In genomic region chr13:114128366-114128765, GRCm38 (mm10) we compare ENCODE assay signal across 19 mouse cellular contexts.
DNase-seq lines count a peak whose midpoint lies in the region; ATAC-seq and TF ChIP-seq lines count a peak whose summit lies in the region.
"Had no signal": no experiment of that assay in that cellular context is flagged by ENCODE, and none has a peak within 500 bp of the region (broad histone marks: within the 10 kb centered on the region; RNA-seq: fewer than 3 reads in every experiment).

No protein-coding gene starts in this region.

- H3K27ac ChIP-seq in hindbrain, postnatal 0 days, result no peak overlapping the region
- H3K27ac ChIP-seq in hindbrain, embryonic 11.5 days (ENCODE audit: low read depth, low read length), result no peak overlapping the region
- no peak overlapping the region for H3K27ac ChIP-seq in lung, embryonic 14.5 days (ENCODE audit: low read depth)
- no peak overlapping the region for H3K27ac ChIP-seq in ES-E14 (ENCODE audit: insufficient read depth, low read depth, low read length, poor library complexity, severe bottlenecking)
- H3K27ac ChIP-seq in stomach, postnatal 0 days (replicated peaks), result no peak overlapping the region
- H3K27ac ChIP-seq: embryonic facial prominence, embryonic 15.5 days; forebrain, embryonic 13.5 days; midbrain, embryonic 15.5 days had no signal

- H3K4me2 ChIP-seq in hindbrain, postnatal 0 days (ENCODE audit: low read depth, low read length), result no peak overlapping the region
- no peak overlapping the region for H3K4me2 ChIP-seq in hindbrain, embryonic 11.5 days (replicated peaks; ENCODE audit: low read depth, low read length)
- no peak overlapping the region for H3K4me2 ChIP-seq in lung, embryonic 14.5 days
- no peak overlapping the region for H3K4me2 ChIP-seq in stomach, postnatal 0 days (replicated peaks; ENCODE audit: low read depth)
- H3K4me2 ChIP-seq: embryonic facial prominence, embryonic 15.5 days; forebrain, embryonic 13.5 days; heart, embryonic 12.5 days; midbrain, embryonic 15.5 days had no signal

- in situ Hi-C loops in ES-E14 (cut with MboI; ENCODE audit: low sequenced_read_pairs in 2 of 2, unreplicated experiment in 2 of 2), result no loop called here

- no peak for DNase-seq in hindbrain, postnatal 0 days (ENCODE audit: low spot score)
- DNase-seq in hindbrain, embryonic 11.5 days (ENCODE audit: low spot score), result no peak
- no peak for DNase-seq in lung, embryonic 14.5 days
- no peak for DNase-seq in lung, postnatal 4 days
- DNase-seq in ES-E14 (ENCODE audit: low read depth, low spot score), result peak; percentile 19
- DNase-seq in stomach, postnatal 0 days (ENCODE audit: low spot score), result no peak
- DNase-seq in spleen, postnatal 4 days (ENCODE audit: low spot score in 2 of 2), result no peak
- DNase-seq: cerebellum, adult 9-11 months; heart, postnatal 36 days; kidney, adult 8-10 months; lung, adult 18-20 months; retina, postnatal 1 day; right cerebral cortex, postnatal 4 days; thymus, postnatal 4 days had no signal

- no peak overlapping the region for H3K4me3 ChIP-seq in hindbrain, postnatal 0 days (ENCODE audit: low read length)
- no peak overlapping the region for H3K4me3 ChIP-seq in hindbrain, embryonic 11.5 days (ENCODE audit: low read depth, low read length)
- H3K4me3 ChIP-seq in lung, embryonic 14.5 days (ENCODE audit: low read depth, low read length), result no peak overlapping the region
- no peak overlapping the region for H3K4me3 ChIP-seq in ES-E14 (ENCODE audit: insufficient read depth in 1 of 2, low read depth in 1 of 2, low read length in 2 of 2, poor library complexity in 1 of 2, severe bottlenecking in 1 of 2)
- no peak overlapping the region for H3K4me3 ChIP-seq in stomach, postnatal 0 days (ENCODE audit: low read depth, low read length)
- H3K4me3 ChIP-seq: embryonic facial prominence, embryonic 15.5 days; forebrain, embryonic 13.5 days; heart, embryonic 12.5 days; midbrain, embryonic 15.5 days had no signal

- peak; percentile 29 for TF ChIP-seq CTCF in hindbrain, postnatal 0 days (IDR thresholded peaks at IDR 0.05; ENCODE audit: low read depth)
- peak; percentile 25; the same call in 1 of the 2 replicates for TF ChIP-seq CTCF in lung, embryonic 14.5 days (IDR thresholded peaks at IDR 0.05; ENCODE audit: low read depth)
- peak; percentile 40 for TF ChIP-seq CTCF in stomach, postnatal 0 days (IDR thresholded peaks at IDR 0.05; ENCODE audit: low read depth)

- H3K36me3 ChIP-seq in hindbrain, postnatal 0 days (ENCODE audit: insufficient read depth, low read length), result no peaks in the 10 kb centered on the region
- H3K36me3 ChIP-seq in hindbrain, embryonic 11.5 days (ENCODE audit: control insufficient read depth, insufficient read depth, low read length), result no peaks in the 10 kb centered on the region
- H3K36me3 ChIP-seq in lung, embryonic 14.5 days (ENCODE audit: insufficient read depth), result no peaks in the 10 kb centered on the region
- no peaks in the 10 kb centered on the region; the same call in 1 of the 2 replicates for H3K36me3 ChIP-seq in ES-E14 (ENCODE audit: control insufficient read depth, insufficient read depth, low read length, poor library complexity, severe bottlenecking)
- no peaks in the 10 kb centered on the region for H3K36me3 ChIP-seq in stomach, postnatal 0 days (ENCODE audit: control insufficient read depth, insufficient read depth, low read length)
- H3K36me3 ChIP-seq: embryonic facial prominence, embryonic 15.5 days; midbrain, embryonic 15.5 days had no signal

- no peaks in the 10 kb centered on the region for H3K9me3 ChIP-seq in hindbrain, postnatal 0 days (ENCODE audit: low read length)
- H3K9me3 ChIP-seq in hindbrain, embryonic 11.5 days (ENCODE audit: control insufficient read depth, low read length), result no peaks in the 10 kb centered on the region
- peaks cover 5% of the 10 kb centered on the region; the same call in 1 of the 2 replicates for H3K9me3 ChIP-seq in lung, embryonic 14.5 days (ENCODE audit: low read depth, low read length)
- H3K9me3 ChIP-seq in ES-E14 (ENCODE audit: control insufficient read depth, insufficient read depth, low read depth, low read length), result no peaks in the 10 kb centered on the region
- no peaks in the 10 kb centered on the region for H3K9me3 ChIP-seq in stomach, postnatal 0 days (ENCODE audit: control insufficient read depth, low read length)
- H3K9me3 ChIP-seq: embryonic facial prominence, embryonic 15.5 days; forebrain, embryonic 13.5 days; midbrain, embryonic 15.5 days had no signal

- H3K9ac ChIP-seq in hindbrain, postnatal 0 days (replicated peaks; ENCODE audit: low read length), result no peak overlapping the region
- H3K9ac ChIP-seq in hindbrain, embryonic 11.5 days (ENCODE audit: low read depth, low read length), result no peak overlapping the region
- H3K9ac ChIP-seq in lung, embryonic 14.5 days, result no peak overlapping the region
- no peak overlapping the region for H3K9ac ChIP-seq in ES-E14 (ENCODE audit: insufficient read depth, low read depth, low read length, poor library complexity, severe bottlenecking)
- no peak overlapping the region for H3K9ac ChIP-seq in stomach, postnatal 0 days (ENCODE audit: low read length)
- H3K9ac ChIP-seq: embryonic facial prominence, embryonic 15.5 days; forebrain, embryonic 13.5 days; heart, embryonic 12.5 days; midbrain, embryonic 15.5 days had no signal

- H3K4me1 ChIP-seq in hindbrain, postnatal 0 days (ENCODE audit: insufficient read depth, low read length), result no peaks in the 10 kb centered on the region
- H3K4me1 ChIP-seq in hindbrain, embryonic 11.5 days (replicated peaks; ENCODE audit: control insufficient read depth, insufficient read depth, low read length), result no peaks in the 10 kb centered on the region
- H3K4me1 ChIP-seq in lung, embryonic 14.5 days (ENCODE audit: insufficient read depth), result no peaks in the 10 kb centered on the region
- no peaks in the 10 kb centered on the region; a peak in 1 of 4 replicates for H3K4me1 ChIP-seq in ES-E14 (ENCODE audit: control insufficient read depth in 2 of 2, insufficient read depth in 2 of 2, low read length in 2 of 2, poor library complexity in 1 of 2)
- no peaks in the 10 kb centered on the region for H3K4me1 ChIP-seq in stomach, postnatal 0 days (replicated peaks; ENCODE audit: control insufficient read depth, insufficient read depth)
- H3K4me1 ChIP-seq: embryonic facial prominence, embryonic 15.5 days; midbrain, embryonic 15.5 days had no signal

- WGBS in hindbrain, postnatal 0 days, result 92% methylated on average over 2 of the region's 2 CpGs
- WGBS in hindbrain, embryonic 11.5 days, result 100% methylated on average over 2 of the region's 2 CpGs
- WGBS in lung, embryonic 14.5 days, result 93% methylated on average over 2 of the region's 2 CpGs
- WGBS in stomach, postnatal 0 days, result 79% methylated on average over 2 of the region's 2 CpGs

- ATAC-seq in hindbrain, postnatal 0 days, result no peak
- no peak for ATAC-seq in hindbrain, embryonic 11.5 days (ENCODE audit: low FRiP score)
- no peak for ATAC-seq in lung, embryonic 14.5 days (ENCODE audit: insufficient read depth)
- no peak for ATAC-seq in stomach, postnatal 0 days (ENCODE audit: low FRiP score, low TSS enrichment)
- ATAC-seq: forebrain, embryonic 13.5 days; hindbrain, embryonic 16.5 days; midbrain, embryonic 15.5 days had no signal

- TF ChIP-seq EP300 in stomach, postnatal 0 days (optimal IDR thresholded peaks at IDR 0.05), result no peak

- H3K27me3 ChIP-seq in hindbrain, postnatal 0 days (ENCODE audit: insufficient read depth, low read length), result no peaks in the 10 kb centered on the region
- no peaks in the 10 kb centered on the region for H3K27me3 ChIP-seq in hindbrain, embryonic 11.5 days (ENCODE audit: control insufficient read depth, insufficient read depth, low read length)
- no peaks in the 10 kb centered on the region for H3K27me3 ChIP-seq in lung, embryonic 14.5 days (ENCODE audit: insufficient read depth, low read length)
- no peaks in the 10 kb centered on the region for H3K27me3 ChIP-seq in stomach, postnatal 0 days (ENCODE audit: control insufficient read depth, insufficient read depth, low read length)
- H3K27me3 ChIP-seq: embryonic facial prominence, embryonic 15.5 days; forebrain, embryonic 13.5 days; heart, embryonic 12.5 days; midbrain, embryonic 15.5 days had no signal

TF ChIP-seq in ES-E14, 5 proteins besides CTCF, POLR2A, EP300 and RAD21:
- no peak for TF ChIP-seq CHD2 (IDR thresholded peaks at IDR 0.05; ENCODE audit: low read depth, low read length)
- no peak for TF ChIP-seq HCFC1 (IDR thresholded peaks at IDR 0.05; ENCODE audit: borderline replicate concordance, insufficient read depth, low read length)
- no peak for TF ChIP-seq ZNF384 (IDR thresholded peaks at IDR 0.05; ENCODE audit: low read depth, low read length)
- no peak for TF ChIP-seq MAFK (IDR thresholded peaks at IDR 0.05; ENCODE audit: insufficient read depth, low read depth, low read length)
- TF ChIP-seq ZC3H11A (IDR thresholded peaks at IDR 0.05; ENCODE audit: borderline replicate concordance, low read depth, low read length), result no peak
TF ChIP-seq in ES-E14: peak in this region for 0.
